Mouse (Mus musculus) MEL (cell line): ENCODE results near the gene Trim2. TPM values are rescaled to one million over a fixed set of nuclear protein-coding genes. Genes with fewer than 3 reads are reported as not detected.

ENCODE experiments used
- DNase-seq: peaks from one replicate; pipeline ENCODE4 v3.0.0; 2011; ENCODE audit warnings: low read depth, low spot score
- H3K27ac ChIP-seq: 2 replicates; pipeline ENCODE4 v1.5.1; 2012; ENCODE audit warnings: low read depth, mild to moderate bottlenecking, control low read depth, low read length, moderate library complexity; ENCODE audit not compliant: control insufficient read depth
- H3K27me3 ChIP-seq, 2 experiments: fragments of 150-350 bp in 1 of 2; sonication (generic) in 1 of 2; 2 replicates each; pipeline ENCODE4 v1.6.1; 2012; ENCODE audit warnings: low read length in 2 of 2, mild to moderate bottlenecking in 2 of 2, improper control_type of control experiment in 1 of 2, moderate library complexity in 1 of 2; ENCODE audit not compliant: insufficient read depth in 2 of 2, control insufficient read depth in 1 of 2
- H3K36me3 ChIP-seq, 2 experiments: 2 replicates each; pipeline ENCODE4 v1.6.1; 2012 to 2014; ENCODE audit warnings: low read length in 2 of 2, improper control_type of control experiment in 1 of 2, inconsistent platforms in 1 of 2, mild to moderate bottlenecking in 1 of 2; ENCODE audit not compliant: insufficient read depth in 2 of 2, control insufficient read depth in 1 of 2
- H3K4me1 ChIP-seq, 2 experiments: fragments of 150-350 bp in 1 of 2; sonication (generic) in 1 of 2; 2 replicates each; pipeline ENCODE4 v1.6.1; 2012; ENCODE audit warnings: low read length in 2 of 2, improper control_type of control experiment in 1 of 2, mild to moderate bottlenecking in 1 of 2; ENCODE audit not compliant: insufficient read depth in 2 of 2, control insufficient read depth in 1 of 2
- H3K4me3 ChIP-seq, 2 experiments: fragments of 150-350 bp in 1 of 2; sonication (generic) in 1 of 2; 2 replicates each; pipeline ENCODE4 v1.5.1; 2012; ENCODE audit warnings: low read depth in 2 of 2, low read length in 2 of 2, mild to moderate bottlenecking in 2 of 2, moderate library complexity in 2 of 2, control low read depth in 1 of 2, improper control_type of control experiment in 1 of 2; ENCODE audit not compliant: control insufficient read depth in 1 of 2, insufficient read depth in 1 of 2
- H3K79me2 ChIP-seq: 2 replicates; pipeline ENCODE4 v1.6.1; 2012; ENCODE audit warnings: mild to moderate bottlenecking, low read length, moderate library complexity; ENCODE audit not compliant: control insufficient read depth, poor library complexity, insufficient read depth
- H3K9ac ChIP-seq: 2 replicates; pipeline ENCODE4 v1.6.1; 2012; ENCODE audit warnings: low read depth, mild to moderate bottlenecking, control low read depth, low read length, moderate library complexity; ENCODE audit not compliant: control insufficient read depth, poor library complexity, severe bottlenecking
- H3K9me3 ChIP-seq: fragments of 150-350 bp; sonication (generic); replicated peaks from 2 replicates; pipeline ENCODE4 v1.6.1; 2012; ENCODE audit warnings: mild to moderate bottlenecking, low read length, improper control_type of control experiment, moderate library complexity; ENCODE audit not compliant: insufficient read depth
- CHD1 ChIP-seq: IDR thresholded peaks from 2 replicates; pipeline ENCODE4 v1.6.1; 2012; ENCODE audit warnings: low read depth, mild to moderate bottlenecking, inconsistent platforms, low read length, improper control_type of control experiment
- CTCF ChIP-seq, 3 experiments: IDR thresholded peaks in 2 of 3; conservative IDR thresholded peaks in 1 of 3; 2 replicates each; pipeline ENCODE4 v1.5.1; 2011 to 2012; ENCODE audit warnings: low read length in 3 of 3, low read depth in 2 of 3, mild to moderate bottlenecking in 2 of 3, improper control_type of control experiment in 1 of 3, inconsistent platforms in 1 of 3, mixed read lengths in 1 of 3, moderate library complexity in 1 of 3; ENCODE audit not compliant: control insufficient read depth in 1 of 3, insufficient read depth in 1 of 3, poor library complexity in 1 of 3, severe bottlenecking in 1 of 3
- E2F4 ChIP-seq: IDR thresholded peaks from 2 replicates; pipeline ENCODE4 v1.6.1; 2011; ENCODE audit warnings: low read depth, low read length, improper control_type of control experiment, borderline replicate concordance
- ELF1 ChIP-seq: IDR thresholded peaks from 2 replicates; pipeline ENCODE4 v1.6.1; 2014; ENCODE audit warnings: low read depth, mild to moderate bottlenecking, inconsistent platforms, low read length, improper control_type of control experiment, moderate library complexity
- ETS1 ChIP-seq: IDR thresholded peaks from 2 replicates; pipeline ENCODE4 v1.6.1; 2012; ENCODE audit warnings: low read depth, mild to moderate bottlenecking, inconsistent platforms, low read length, improper control_type of control experiment, moderate library complexity
- GATA1 ChIP-seq: IDR thresholded peaks from 2 replicates; pipeline ENCODE4 v1.6.1; 2011; ENCODE audit warnings: low read depth, low read length, improper control_type of control experiment
- HCFC1 ChIP-seq: IDR thresholded peaks from 2 replicates; pipeline ENCODE4 v1.6.1; 2012; ENCODE audit warnings: low read depth, mild to moderate bottlenecking, inconsistent platforms, low read length, improper control_type of control experiment, moderate library complexity
- JUND ChIP-seq: IDR thresholded peaks from 2 replicates; pipeline ENCODE4 v1.6.1; 2011; ENCODE audit warnings: low read depth, mild to moderate bottlenecking, improper control_type of control experiment, low read length
- MAFK ChIP-seq: IDR thresholded peaks from 2 replicates; pipeline ENCODE4 v1.6.1; 2011; ENCODE audit warnings: low read depth, mild to moderate bottlenecking, low read length, improper control_type of control experiment, borderline replicate concordance
- MEF2A ChIP-seq: IDR thresholded peaks from 2 replicates; pipeline ENCODE4 v1.6.1; 2014; ENCODE audit warnings: low read depth, mild to moderate bottlenecking, inconsistent platforms, low read length, improper control_type of control experiment; ENCODE audit not compliant: poor library complexity, insufficient replicate concordance, severe bottlenecking; ENCODE audit errors: extremely low read depth
- MYB ChIP-seq: IDR thresholded peaks from 2 replicates; pipeline ENCODE4 v1.6.1; 2011; ENCODE audit warnings: mild to moderate bottlenecking, low read depth, low read length, improper control_type of control experiment
- MYC ChIP-seq: IDR thresholded peaks from 2 replicates; pipeline ENCODE4 v1.6.1; 2011; ENCODE audit warnings: low read depth, mild to moderate bottlenecking, low read length, improper control_type of control experiment, moderate library complexity
- NELFE ChIP-seq: IDR thresholded peaks from 2 replicates; pipeline ENCODE4 v1.6.1; 2011; ENCODE audit warnings: low read depth, low read length, improper control_type of control experiment
- NRF1 ChIP-seq: IDR thresholded peaks from 2 replicates; pipeline ENCODE4 v1.6.1; 2014; ENCODE audit warnings: low read depth, mild to moderate bottlenecking, inconsistent platforms, low read length, improper control_type of control experiment, moderate library complexity; ENCODE audit not compliant: poor library complexity, insufficient read depth, severe bottlenecking
- POLR2AphosphoS2 ChIP-seq: IDR thresholded peaks from 2 replicates; pipeline ENCODE4 v1.6.1; 2011; ENCODE audit warnings: low read length, improper control_type of control experiment
- POLR2AphosphoS5 ChIP-seq: IDR thresholded peaks from 2 replicates; pipeline ENCODE4 v1.6.1; 2012; ENCODE audit warnings: low read depth, borderline replicate concordance, mild to moderate bottlenecking, inconsistent platforms, low read length, moderate library complexity, mixed read lengths
- RCOR1 ChIP-seq: IDR thresholded peaks from 2 replicates; pipeline ENCODE4 v1.6.1; 2012; ENCODE audit warnings: low read depth, mild to moderate bottlenecking, inconsistent platforms, low read length, improper control_type of control experiment
- SIN3A ChIP-seq: IDR thresholded peaks from 2 replicates; pipeline ENCODE4 v1.6.1; 2012; ENCODE audit warnings: low read length, improper control_type of control experiment, inconsistent platforms
- TCF12 ChIP-seq: IDR thresholded peaks from 2 replicates; pipeline ENCODE4 v1.6.1; 2014; ENCODE audit warnings: low read depth, mild to moderate bottlenecking, inconsistent platforms, low read length, improper control_type of control experiment, moderate library complexity
- USF2 ChIP-seq, 2 experiments: IDR thresholded peaks; 2 replicates each; pipeline ENCODE4 v1.6.1; 2011 to 2012; ENCODE audit warnings: improper control_type of control experiment in 2 of 2, low read length in 2 of 2, borderline replicate concordance in 1 of 2, inconsistent platforms in 1 of 2, low read depth in 1 of 2, mild to moderate bottlenecking in 1 of 2; ENCODE audit not compliant: insufficient read depth in 1 of 2
- ZKSCAN1 ChIP-seq: IDR thresholded peaks from 2 replicates; pipeline ENCODE4 v1.6.1; 2012; ENCODE audit warnings: low read depth, mild to moderate bottlenecking, inconsistent platforms, low read length, improper control_type of control experiment, moderate library complexity
- ZMIZ1 ChIP-seq: IDR thresholded peaks from 2 replicates; pipeline ENCODE4 v1.6.1; 2012; ENCODE audit warnings: low read depth, mild to moderate bottlenecking, inconsistent platforms, low read length, improper control_type of control experiment, moderate library complexity
- ZNF384 ChIP-seq: IDR thresholded peaks from 2 replicates; pipeline ENCODE4 v1.6.1; 2012; ENCODE audit warnings: low read depth, mild to moderate bottlenecking, inconsistent platforms, low read length, improper control_type of control experiment
- polyA plus RNA-seq, 2 experiments: library from polyadenylated mRNA; stranded (reverse) in 1 of 2; unstranded in 1 of 2; fragments of >175 nt in 1 of 2; fragments of >200 nt in 1 of 2; gene quantifications; 2 replicates each; pipeline versions ENCODE4 v1.2.1 to v1.2.4; 2012; ENCODE audit warnings: low replicate concordance in 2 of 2, low read depth in 1 of 2; ENCODE audit not compliant: insufficient read length in 2 of 2, insufficient read depth in 1 of 2, missing spikeins in 1 of 2
- total RNA-seq: library from RNA; depleted of rRNA; stranded (reverse); fragments of 300-350 nt; gene quantifications from 2 replicates; pipeline ENCODE4 v1.2.3, GENCODE M21; 2012

The Trim2 gene
- total and polyA plus RNA-seq, 3 experiments, result 1.7 to 4.4 TPM; not detected in 1

DNA sequence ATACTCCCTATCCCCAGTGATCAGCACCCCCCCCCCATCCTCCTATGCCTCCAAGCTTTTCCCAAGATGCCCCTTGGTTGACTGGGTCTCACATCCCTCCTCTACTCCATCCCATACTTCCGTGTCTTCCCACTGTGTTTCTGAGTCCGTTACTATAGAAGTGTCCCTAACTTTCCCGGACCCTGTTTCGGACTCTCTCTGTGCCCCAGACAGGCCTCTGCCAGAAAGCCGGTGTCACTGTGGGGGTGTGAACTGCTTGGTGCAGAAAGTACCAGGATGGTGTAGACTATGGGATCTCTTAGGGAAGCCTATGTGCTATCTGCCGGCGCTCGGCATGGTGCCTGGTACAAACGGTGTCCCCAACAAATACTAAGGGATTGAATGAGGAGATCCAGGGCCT lies 36.4 kb upstream of the Trim2 start:
- TF ChIP-seq POLR2AphosphoS5 (no peak), ELF1 (no peak), MYC (no peak), CTCF (IDR thresholded peaks at IDR 0.05 in 2 of 3, conservative IDR thresholded peaks at IDR 0.05 in 1 of 3; ENCODE audit: control insufficient read depth in 1 of 3, insufficient read depth in 1 of 3, low read depth in 2 of 3, low read length in 3 of 3, poor library complexity in 1 of 3, severe bottlenecking in 1 of 3) (no peak), SIN3A (no peak), ZMIZ1 (no peak), POLR2AphosphoS2 (no peak), ETS1 (no peak), ZKSCAN1 (no peak), GATA1 (no peak), RCOR1 (no peak), ZNF384 (no peak)
- TF ChIP-seq, all 39 proteins: peak for 0
- DNase-seq, result no peak
- no peak overlapping the region for H3K4me3 ChIP-seq

DNA sequence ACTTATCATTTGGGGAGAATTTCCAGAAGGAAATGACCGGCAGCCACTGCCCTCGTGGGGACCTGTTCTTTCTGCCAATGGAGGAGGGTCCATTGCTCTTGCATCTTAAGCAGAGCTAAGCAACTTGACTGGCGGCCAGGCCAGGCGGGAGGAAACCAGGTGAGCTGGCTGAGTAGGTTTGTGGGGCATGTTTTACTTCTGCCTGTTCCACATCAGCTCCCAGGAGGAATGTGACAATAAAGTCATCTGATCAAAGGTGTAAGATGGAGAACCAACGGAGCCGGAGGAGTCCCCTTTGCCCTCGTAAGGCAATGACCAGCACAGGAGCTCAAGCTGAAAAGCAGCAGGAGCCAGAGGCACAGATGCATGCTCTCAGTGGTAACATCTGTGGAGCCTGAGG lies 35.1 kb upstream of the Trim2 start:
- no peaks in the 10 kb centered on the region for H3K79me2 ChIP-seq
- no peak for TF ChIP-seq CTCF (IDR thresholded peaks at IDR 0.05 in 2 of 3, conservative IDR thresholded peaks at IDR 0.05 in 1 of 3; ENCODE audit: control insufficient read depth in 1 of 3, insufficient read depth in 1 of 3, low read depth in 2 of 3, low read length in 3 of 3, poor library complexity in 1 of 3, severe bottlenecking in 1 of 3)
- TF ChIP-seq ZKSCAN1, result no peak
- TF ChIP-seq JUND, result no peak
- TF ChIP-seq MYB, result no peak
- TF ChIP-seq MEF2A, result no peak
- TF ChIP-seq NRF1, result no peak
- no peak for TF ChIP-seq CHD1
- TF ChIP-seq E2F4, result no peak
- TF ChIP-seq POLR2AphosphoS5, result no peak
- TF ChIP-seq MYC, result no peak
- no peak for TF ChIP-seq ZNF384
- no peak for TF ChIP-seq MAFK
- TF ChIP-seq TCF12, result no peak
- TF ChIP-seq USF2 (IDR thresholded peaks at IDR 0.05; ENCODE audit: borderline replicate concordance in 1 of 2, insufficient read depth in 1 of 2, low read depth in 1 of 2, low read length in 2 of 2), result no peak
- no peak for TF ChIP-seq HCFC1
- no peak for TF ChIP-seq RCOR1
- TF ChIP-seq NELFE, result no peak
- peaks cover 0 to 8% of the 10 kb centered on the region in 2 experiments; a peak in 2 of 4 replicates for H3K4me1 ChIP-seq
- no peak for DNase-seq
- no peak overlapping the region for H3K27ac ChIP-seq
- H3K9ac ChIP-seq, result no peak overlapping the region
- no peak overlapping the region for H3K4me3 ChIP-seq
- H3K36me3 ChIP-seq, result peaks cover 0 to 4% of the 10 kb centered on the region in 2 experiments; a peak in 2 of 4 replicates
- H3K27me3 ChIP-seq, result no peaks in the 10 kb centered on the region
- no peaks in the 10 kb centered on the region for H3K9me3 ChIP-seq

More for the DNA sequence above, 36.4 kb upstream of the Trim2 start:
- Histone ChIP-seq H3K4me1 (peaks cover 0 to 5% of the 10 kb centered on the region in 2 experiments; a peak in 2 of 4 replicates), H3K79me2 (no peaks in the 10 kb centered on the region), H3K27ac (no peak overlapping the region), H3K9me3 (no peaks in the 10 kb centered on the region), H3K27me3 (no peaks in the 10 kb centered on the region), H3K36me3 (no peaks in the 10 kb centered on the region), H3K9ac (no peak overlapping the region)
